ENCODE assay signal across 9 mouse cellular contexts in the genomic region with DNA sequence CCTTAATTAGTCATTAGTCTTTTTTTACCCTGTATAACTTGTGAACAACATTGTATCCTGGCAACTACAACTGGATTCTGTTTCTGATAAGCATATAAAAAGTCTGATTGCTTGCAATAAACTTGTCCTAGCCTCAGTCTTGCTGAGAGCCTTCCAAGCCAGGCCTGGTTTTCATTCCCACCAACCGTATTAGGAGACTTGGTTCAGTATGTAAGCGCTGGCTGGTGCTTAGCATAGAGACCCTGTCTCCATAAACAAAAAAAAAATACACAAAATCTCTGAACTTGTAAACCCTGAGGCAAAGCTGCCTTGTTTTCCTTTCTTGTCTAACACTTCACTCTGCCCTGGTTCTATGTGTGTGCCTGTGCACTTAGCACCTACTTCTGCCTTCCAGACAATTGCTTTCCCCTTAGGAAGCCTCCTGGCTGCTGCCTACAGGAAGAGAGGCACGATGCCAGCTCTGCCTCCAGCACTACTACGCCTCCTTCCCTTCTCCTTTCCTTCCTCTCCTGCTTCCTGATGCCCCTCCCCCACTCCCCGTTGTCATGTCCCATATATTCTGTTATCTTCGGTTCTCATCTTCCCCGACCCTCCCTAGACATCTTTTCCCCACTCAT. TPM values are rescaled to one million over a fixed set of nuclear protein-coding genes. Genes with fewer than 3 reads are reported as not detected.
DNase-seq lines count a peak whose midpoint lies in the region; ATAC-seq lines count a peak whose summit lies in the region.
"Had no signal": no experiment of that assay in that cellular context is flagged by ENCODE, and none has a peak within 500 bp of the region (broad histone marks: within the 10 kb centered on the region; RNA-seq: fewer than 3 reads in every experiment).

No protein-coding gene starts in this region.

- H3K9me3 ChIP-seq in intestine, embryonic 14.5 days (ENCODE audit: control insufficient read depth, low read length), result no peaks in the 10 kb centered on the region
- H3K9me3 ChIP-seq in intestine, embryonic 16.5 days (ENCODE audit: control insufficient read depth, low read length), result no peaks in the 10 kb centered on the region
- H3K9me3 ChIP-seq in kidney, embryonic 14.5 days (ENCODE audit: control insufficient read depth, low read length), result no peaks in the 10 kb centered on the region

- ATAC-seq in intestine, embryonic 14.5 days (replicated peaks; ENCODE audit: low FRiP score, low TSS enrichment, low read depth), result no peak
- ATAC-seq in intestine, embryonic 16.5 days, result no peak
- ATAC-seq in kidney, embryonic 14.5 days (ENCODE audit: low FRiP score, low TSS enrichment), result no peak
- ATAC-seq in megakaryocyte progenitor cell, adult 5-6 weeks (replicated peaks; ENCODE audit: poor library complexity), result no peak

- H3K4me1 ChIP-seq in intestine, embryonic 14.5 days (replicated peaks; ENCODE audit: control insufficient read depth, insufficient read depth, low read length), result peaks cover 6% of the 10 kb centered on the region; the same call in 1 of the 2 replicates
- H3K4me1 ChIP-seq in intestine, embryonic 16.5 days (ENCODE audit: control insufficient read depth, insufficient read depth, low read length), result no peaks in the 10 kb centered on the region
- peaks cover 15% of the 10 kb centered on the region for H3K4me1 ChIP-seq in kidney, embryonic 14.5 days (ENCODE audit: control insufficient read depth, insufficient read depth, low read length)

- DNase-seq in adrenal gland, adult 2 months, result peak; percentile 6
- DNase-seq in adrenal gland, adult 18-20 months (ENCODE audit: low spot score in 2 of 2), result no peak
- DNase-seq in intestine, embryonic 14.5 days (ENCODE audit: low spot score), result no peak
- DNase-seq in lung, postnatal 25 days (ENCODE audit: low spot score), result peak; percentile 24
- no peak for DNase-seq in thymus, postnatal 4 days

- 40% methylated on average over 7 of the region's 7 CpGs for WGBS in intestine, embryonic 14.5 days
- 42% methylated on average over 7 of the region's 7 CpGs for WGBS in intestine, embryonic 16.5 days
- 41% methylated on average over 7 of the region's 7 CpGs for WGBS in kidney, embryonic 14.5 days

- H3K4me2 ChIP-seq in intestine, embryonic 14.5 days (ENCODE audit: low read length), result no peak overlapping the region
- no peak overlapping the region for H3K4me2 ChIP-seq in intestine, embryonic 16.5 days (ENCODE audit: low read depth, low read length)
- no peak overlapping the region for H3K4me2 ChIP-seq in kidney, embryonic 14.5 days (replicated peaks; ENCODE audit: low read depth, low read length)

- H3K4me3 ChIP-seq in intestine, embryonic 14.5 days (ENCODE audit: low read depth, low read length), result no peak overlapping the region
- no peak overlapping the region for H3K4me3 ChIP-seq in intestine, embryonic 16.5 days (ENCODE audit: low read length)
- no peak overlapping the region for H3K4me3 ChIP-seq in kidney, embryonic 14.5 days (ENCODE audit: low read length)
- H3K4me3 ChIP-seq: erythroblast, embryonic 14.5 days had no signal

- no peak overlapping the region for H3K9ac ChIP-seq in intestine, embryonic 14.5 days (ENCODE audit: low read length)
- no peak overlapping the region for H3K9ac ChIP-seq in intestine, embryonic 16.5 days (ENCODE audit: low read depth, low read length)
- H3K9ac ChIP-seq in kidney, embryonic 14.5 days (ENCODE audit: low read depth, low read length), result no peak overlapping the region

- 0 out of 2 replicates have a peak overlapping the region, but pooled peaks have one; percentile 1 for H3K27ac ChIP-seq in intestine, embryonic 14.5 days (ENCODE audit: low read depth)
- H3K27ac ChIP-seq in intestine, embryonic 16.5 days (ENCODE audit: low read length), result no peak overlapping the region
- H3K27ac ChIP-seq in kidney, embryonic 14.5 days (ENCODE audit: low read depth, low read length), result peak overlapping the region; percentile 69; the same call in 1 of the 2 replicates

- no peaks in the 10 kb centered on the region for H3K36me3 ChIP-seq in intestine, embryonic 14.5 days (ENCODE audit: control insufficient read depth, insufficient read depth, low read length)
- H3K36me3 ChIP-seq in intestine, embryonic 16.5 days (ENCODE audit: control insufficient read depth, insufficient read depth, low read length), result no peaks in the 10 kb centered on the region
- H3K36me3 ChIP-seq in kidney, embryonic 14.5 days (ENCODE audit: control insufficient read depth, insufficient read depth, low read length), result no peaks in the 10 kb centered on the region

- H3K27me3 ChIP-seq in intestine, embryonic 14.5 days (replicated peaks; ENCODE audit: control insufficient read depth, insufficient read depth, low read length), result no peaks in the 10 kb centered on the region
- no peaks in the 10 kb centered on the region for H3K27me3 ChIP-seq in intestine, embryonic 16.5 days (replicated peaks; ENCODE audit: control insufficient read depth, insufficient read depth, low read length)
- no peaks in the 10 kb centered on the region for H3K27me3 ChIP-seq in kidney, embryonic 14.5 days (ENCODE audit: control insufficient read depth, insufficient read depth, low read length)

RNA-seq across cellular contexts. Expression of gene Svopl, which starts 14.8 kb away (rescaled TPM):
- total RNA-seq in adrenal gland, adult 2 months (2021), result 1 to 10 TPM in 1 of 2 experiments, under 1 TPM in 1; 0.90 to 1.0 TPM
- 0.77 and 1.6 TPM in 2 replicates for polyA plus RNA-seq in adrenal gland, adult 2 months (2012; rRNA removed)
- total RNA-seq in adrenal gland, adult 18-20 months (2021), result 1 to 10 TPM in 1 of 2 experiments, under 1 TPM in 1; 0.96 to 1.7 TPM
- polyA plus RNA-seq in intestine, embryonic 14.5 days (2014; fragmentation: Nextera tagmentation; extraction: Ambion mirVana), result 0.31 and 0.51 TPM in 2 replicates
- 0.32 and 0.64 TPM in 2 replicates for polyA plus RNA-seq in intestine, embryonic 16.5 days (2015; fragmentation: Nextera tagmentation; extraction: Ambion mirVana)
- 10.2 and 17.8 TPM in 2 replicates for polyA plus RNA-seq in kidney, embryonic 14.5 days (2014; fragmentation: Nextera tagmentation; extraction: Ambion mirVana)
- total RNA-seq in megakaryocyte progenitor cell, adult 5-6 weeks (2015), result not detected in 2 replicates
- not detected in 2 replicates for total RNA-seq in megakaryocyte progenitor cell, adult 5-6 weeks (2017)
- polyA plus RNA-seq: erythroblast, embryonic 14.5 days had no signal

Comparison
In these comparisons a context has a peak if more than half of its experiments do, and no peak if none do; other contexts are left out.
1. DNase-seq: peak in adrenal gland, adult 2 months (single experiment) and lung, postnatal 25 days (single experiment); none in adrenal gland, adult 18-20 months (0 of 2), intestine, embryonic 14.5 days (single experiment) and thymus, postnatal 4 days (single experiment).